Mouse (Mus musculus): ENCODE results near the gene Ccdc102a.

GRCm38 (mm10) chr8:94922176-94922575 is 4.3 kb upstream of the Ccdc102a start:
- TF ChIP-seq POLR2A (IDR thresholded peaks at IDR 0.05; ENCODE audit: low read depth, low read length) (no peak), CTCF (conservative IDR thresholded peaks at IDR 0.05; ENCODE audit: insufficient read depth, insufficient read length, low read depth, low read length) (no peak)

Measured in kidney, adult 2 months (tissue).